Mouse (Mus musculus) adrenal gland, adult (tissue): Measurements from ENCODE around the gene Pitx2.

Source experiments
- DNase-seq, 2 experiments: peaks; one replicate each; pipeline ENCODE4 v3.0.0; 2022 to 2023; ENCODE audit warnings: low spot score in 1 of 2; ENCODE audit not compliant: inconsistent age in 2 of 2

Pitx2 gene

DNA sequence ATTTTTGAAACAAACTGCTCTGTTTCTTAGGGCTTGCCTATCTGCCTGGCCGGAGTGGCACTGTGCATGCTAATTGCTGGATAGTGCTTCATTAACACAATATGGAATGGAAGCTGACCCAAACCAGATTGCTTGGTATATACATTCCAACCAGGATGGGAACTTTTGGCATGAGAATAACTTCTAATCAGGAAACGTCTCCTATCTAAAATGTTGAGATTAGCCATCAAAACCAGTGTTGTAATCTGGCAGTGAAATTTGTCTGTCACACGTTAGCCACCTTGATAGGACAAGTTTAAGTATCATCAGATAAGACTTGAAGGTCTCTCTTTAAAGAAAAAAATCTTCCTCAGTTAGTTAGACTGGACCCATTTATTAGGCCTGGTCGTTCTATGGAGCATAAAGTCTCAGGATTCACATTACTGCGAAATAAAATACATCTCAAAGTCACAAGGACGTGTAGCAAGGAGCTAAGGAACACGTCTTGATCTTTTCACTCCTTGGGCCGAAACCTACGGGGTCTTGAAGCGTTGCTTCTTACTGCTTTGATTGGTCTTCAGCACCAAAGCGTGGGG lies 2.1 kb downstream of the Pitx2 start:
- DNase-seq: no peak

DNA sequence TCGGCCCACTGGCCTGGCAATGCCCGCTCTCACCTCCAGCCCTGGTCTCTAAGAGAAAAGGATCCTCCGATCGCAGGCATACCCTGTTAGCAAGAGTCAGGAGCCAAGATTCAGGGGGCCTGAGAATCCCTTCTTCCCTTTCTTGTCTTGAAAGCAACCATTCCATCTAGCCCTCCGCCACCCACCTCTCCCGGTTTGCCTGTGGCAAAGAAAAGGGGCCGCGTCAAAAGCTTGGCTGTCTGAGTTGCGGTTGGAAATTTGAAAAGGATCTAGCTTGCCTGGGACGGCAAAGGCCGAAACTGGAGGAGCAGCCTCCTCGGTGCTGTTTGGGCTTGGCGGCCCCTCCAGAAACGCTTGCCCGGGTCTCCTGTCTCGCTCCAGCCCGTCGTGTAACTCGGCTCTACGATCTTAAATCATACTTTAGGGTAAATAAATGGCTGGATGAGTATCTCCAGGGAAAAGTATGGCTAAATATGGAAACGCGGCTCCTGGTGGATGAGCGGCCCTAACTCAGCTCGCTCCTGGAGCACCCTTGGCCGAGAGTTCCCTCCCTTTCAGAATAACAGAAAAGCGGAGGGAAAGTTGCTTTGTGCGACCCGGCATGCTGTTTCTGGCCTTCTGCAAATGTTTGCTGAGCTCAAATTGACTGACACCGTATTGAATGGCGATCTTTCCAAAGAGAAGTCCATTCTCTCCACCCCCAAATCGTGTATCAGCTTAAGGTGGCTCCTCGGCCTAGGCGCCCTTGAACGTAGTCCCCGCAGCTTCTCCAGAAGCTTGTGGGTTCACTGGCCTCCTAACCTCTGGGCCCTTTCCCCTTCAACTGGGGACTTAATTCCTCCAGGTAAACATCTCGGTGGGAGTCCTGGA lies 3.4 kb downstream of the Pitx2 start:
- no peak for DNase-seq

DNA sequence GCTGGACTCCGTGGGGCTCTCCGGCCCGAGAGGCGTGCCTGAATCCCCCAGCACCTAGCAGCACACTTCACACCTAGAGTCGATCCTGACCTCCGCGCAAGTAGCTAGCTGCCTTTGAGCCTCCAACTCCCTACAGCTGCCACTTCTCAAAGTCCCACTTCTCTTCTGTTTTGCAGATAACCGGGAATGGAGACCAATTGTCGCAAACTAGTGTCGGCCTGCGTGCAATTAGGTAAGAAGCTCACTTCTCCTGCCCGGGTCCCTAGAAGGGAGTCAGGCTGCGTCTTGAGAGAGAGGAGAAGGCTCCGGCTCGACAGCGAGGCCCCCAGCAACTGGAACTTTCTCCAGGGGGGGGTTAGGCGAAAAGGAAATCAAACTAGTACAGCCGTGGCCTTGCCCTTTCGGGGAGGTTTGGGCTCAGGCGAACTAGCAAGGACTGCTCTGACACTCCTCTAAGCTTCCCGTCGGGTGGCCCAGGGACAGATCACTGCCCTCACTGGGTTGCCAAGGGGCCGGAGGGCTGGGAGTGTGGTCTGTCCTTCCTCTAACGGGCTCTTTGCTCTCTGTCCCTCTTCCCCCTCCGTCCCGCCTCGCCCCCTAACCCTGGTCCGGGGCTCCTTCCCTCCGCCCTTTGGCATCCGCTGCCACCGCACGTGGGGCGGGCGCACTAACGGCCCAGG lies 4.2 kb downstream of the Pitx2 start:
- DNase-seq: no peak

DNA sequence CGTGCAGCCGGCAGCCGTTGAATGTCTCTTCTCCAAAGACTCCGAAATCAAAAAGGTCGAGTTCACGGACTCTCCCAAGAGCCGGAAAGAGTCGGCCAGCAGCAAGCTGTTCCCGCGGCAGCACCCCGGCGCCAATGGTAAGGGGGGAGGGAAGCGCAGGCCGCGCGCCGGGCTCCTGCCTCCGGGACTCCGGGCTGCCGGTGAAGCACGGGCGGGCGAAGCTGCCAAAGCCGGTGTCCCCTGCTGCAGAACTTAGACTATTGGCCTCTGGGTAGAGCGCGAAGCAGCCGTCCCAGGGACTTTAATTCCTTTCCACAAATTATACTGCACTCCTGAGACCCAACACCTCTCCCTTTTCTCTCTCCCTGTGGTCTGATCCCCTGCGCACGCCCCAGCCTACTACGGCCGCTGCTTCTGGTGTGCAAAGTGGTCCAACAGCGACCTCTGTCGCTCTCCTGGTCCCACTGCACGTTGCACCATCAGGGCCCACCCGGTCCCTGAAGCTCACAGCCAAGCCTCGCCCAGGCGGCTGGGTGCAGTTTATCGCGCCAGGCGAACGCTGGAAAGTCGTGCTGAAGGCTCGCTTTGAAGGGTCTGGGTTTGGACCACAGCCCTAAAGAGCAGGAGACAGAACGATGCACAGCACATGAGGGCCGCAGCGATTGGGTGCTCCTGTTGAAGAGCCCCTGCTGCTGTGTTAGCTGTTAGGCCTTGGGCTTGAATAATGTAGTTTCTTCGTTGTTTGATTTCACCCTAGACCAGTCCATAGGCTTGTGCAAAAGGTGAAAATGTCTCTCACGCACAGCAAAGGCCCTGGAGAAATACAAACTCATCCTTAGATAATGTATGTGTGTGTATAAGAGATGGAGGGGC lies 5.0 kb downstream of the Pitx2 start:
- DNase-seq: peak; percentile 62 to 91

DNA sequence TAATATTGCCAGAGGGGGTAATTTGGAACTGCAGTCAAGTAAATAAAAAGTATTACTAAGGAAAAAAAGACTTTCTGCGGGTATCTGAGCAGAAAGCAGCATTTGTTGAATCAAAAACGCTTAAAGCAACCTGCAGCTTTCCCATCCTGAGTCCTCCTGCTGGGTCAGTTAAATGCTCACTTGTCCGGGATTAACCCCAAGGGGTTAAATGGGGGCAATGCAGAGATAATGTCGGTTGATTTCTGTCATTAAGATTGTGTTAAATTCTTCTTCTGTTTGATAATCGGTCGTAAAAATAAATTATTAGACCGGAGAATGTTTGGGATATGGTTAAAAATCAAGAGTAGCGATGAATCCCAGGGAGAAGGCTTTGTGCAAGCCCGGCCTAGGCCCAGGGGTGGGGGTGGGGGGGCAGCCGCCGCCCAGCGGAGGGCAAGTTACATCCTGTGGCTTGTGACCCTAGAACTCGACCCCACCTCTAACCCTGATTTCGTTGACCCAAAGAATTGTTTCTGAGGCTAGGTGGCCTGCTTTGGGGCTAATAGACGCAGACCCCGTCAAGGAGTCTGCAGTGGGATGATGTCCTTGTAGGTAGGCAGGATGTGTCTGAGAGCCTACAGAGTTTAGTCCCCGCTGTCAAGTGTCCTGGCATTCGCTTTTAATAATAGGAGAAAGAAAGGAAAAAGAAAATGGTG lies 6.0 kb downstream of the Pitx2 start:
- DNase-seq: no peak

- DNase-seq: no peak
These were observed 7.1 kb downstream of the Pitx2 start for GRCm38 (mm10) chr3:129206776-129207175.

- peak in 1 of 2 experiments; percentile 17 for DNase-seq
These were observed 7.8 kb downstream of the Pitx2 start for GRCm38 (mm10) chr3:129207231-129208030.

DNA sequence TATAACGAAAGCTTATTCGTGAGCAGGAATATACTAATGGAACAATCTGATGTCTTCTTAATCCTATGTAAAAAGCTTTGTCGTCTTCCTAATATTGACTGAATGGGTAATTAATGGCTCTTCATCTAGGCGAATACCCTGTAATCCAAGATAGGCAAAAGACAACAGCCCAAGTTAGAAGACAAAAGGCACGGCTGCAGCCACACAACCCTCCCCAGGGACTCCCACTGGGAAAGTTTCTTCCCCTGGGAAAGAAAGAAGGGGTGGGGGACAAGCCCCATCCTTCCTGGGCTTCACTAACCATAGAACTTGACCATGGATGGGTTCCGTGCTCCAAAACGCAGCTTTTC lies 8.3 kb downstream of the Pitx2 start:
- no peak for DNase-seq

GRCm38 (mm10) chr3:129208421-129208820 lies 8.7 kb downstream of the Pitx2 start:
- no peak for DNase-seq

- no peak for DNase-seq
These were observed 9.6 kb downstream of the Pitx2 start for GRCm38 (mm10) chr3:129209266-129209665.

GRCm38 (mm10) chr3:129209771-129210170 lies 10.1 kb downstream of the Pitx2 start:
- no peak for DNase-seq

- no peak for DNase-seq
These were observed 12.5 kb downstream of the Pitx2 start for GRCm38 (mm10) chr3:129212038-129212645.

DNA sequence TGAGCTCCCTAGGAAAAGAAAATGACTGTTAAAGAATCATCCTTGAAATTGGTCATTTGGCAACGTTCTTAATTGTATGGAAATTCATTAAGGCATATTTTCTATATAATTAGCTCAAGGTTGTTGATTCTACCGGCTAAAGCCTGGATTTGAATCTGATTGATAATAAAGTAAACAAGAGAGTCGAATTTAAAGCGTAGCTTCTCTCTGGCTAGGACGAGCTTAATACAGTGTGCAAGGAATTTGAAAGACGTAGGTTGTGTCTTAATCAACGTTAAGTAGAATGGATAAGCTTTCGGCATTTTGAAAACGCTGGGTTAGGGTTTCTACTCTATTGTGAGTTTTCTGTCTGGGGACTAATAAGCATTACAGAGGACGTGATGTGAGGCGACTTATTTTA lies 13.1 kb downstream of the Pitx2 start:
- no peak for DNase-seq

DNA sequence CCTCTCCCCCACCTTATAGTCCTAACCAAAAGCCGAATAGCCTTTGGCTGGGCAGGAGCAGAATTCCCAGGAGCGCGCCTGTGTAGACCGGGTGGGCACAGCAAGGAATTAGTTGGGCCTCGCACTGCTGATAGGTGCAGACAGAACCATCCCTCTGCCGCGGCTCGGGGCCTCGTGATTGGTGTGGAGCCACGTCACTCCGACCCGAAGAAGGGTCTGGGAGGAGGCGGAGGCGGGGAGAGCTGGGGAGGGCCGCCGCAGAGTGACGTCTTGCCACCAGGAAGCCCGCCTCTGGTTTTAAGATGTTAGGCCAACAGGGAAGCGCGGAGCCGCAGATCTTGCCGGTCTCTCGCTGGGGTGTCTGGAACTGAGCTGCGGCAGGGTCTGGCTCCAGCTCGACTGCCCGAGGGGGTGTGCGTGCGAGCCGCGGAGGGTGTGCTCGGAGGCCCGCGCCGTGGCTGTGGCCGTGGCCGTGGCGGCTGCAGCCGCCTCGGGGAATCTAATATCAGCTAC lies 14.0 kb downstream of the Pitx2 start:
- peak; percentile 79 to 91 for DNase-seq

GRCm38 (mm10) chr3:129214146-129214665 lies 14.5 kb downstream of the Pitx2 start:
- DNase-seq: peak; percentile 11 to 66

- DNase-seq: no peak
These were observed 15.0 kb downstream of the Pitx2 start for GRCm38 (mm10) chr3:129214666-129215161.

DNA sequence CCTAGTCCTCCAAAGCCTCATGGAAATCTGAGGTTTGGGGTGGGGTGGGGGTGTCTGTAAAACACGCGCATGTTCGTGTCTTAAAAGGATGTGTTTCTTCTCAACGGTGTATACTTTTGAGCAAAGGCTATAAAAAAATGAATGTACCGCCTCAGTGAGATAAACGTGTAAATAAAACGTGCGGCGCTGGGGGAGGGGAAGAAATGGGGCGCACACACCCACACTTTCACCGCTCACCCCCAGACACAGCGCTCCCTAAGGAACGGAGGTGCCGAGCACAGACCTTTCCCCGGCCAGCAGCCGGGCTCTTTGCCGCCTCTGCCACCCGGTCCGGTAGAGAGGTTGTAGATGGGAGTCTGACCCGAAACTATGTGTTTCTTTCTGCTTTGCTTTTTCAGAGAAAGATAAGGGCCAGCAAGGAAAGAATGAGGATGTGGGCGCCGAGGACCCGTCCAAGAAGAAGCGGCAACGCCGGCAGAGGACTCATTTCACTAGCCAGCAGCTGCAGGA lies 15.6 kb downstream of the Pitx2 start:
- DNase-seq: peak in 1 of 2 experiments; percentile 53

DNA sequence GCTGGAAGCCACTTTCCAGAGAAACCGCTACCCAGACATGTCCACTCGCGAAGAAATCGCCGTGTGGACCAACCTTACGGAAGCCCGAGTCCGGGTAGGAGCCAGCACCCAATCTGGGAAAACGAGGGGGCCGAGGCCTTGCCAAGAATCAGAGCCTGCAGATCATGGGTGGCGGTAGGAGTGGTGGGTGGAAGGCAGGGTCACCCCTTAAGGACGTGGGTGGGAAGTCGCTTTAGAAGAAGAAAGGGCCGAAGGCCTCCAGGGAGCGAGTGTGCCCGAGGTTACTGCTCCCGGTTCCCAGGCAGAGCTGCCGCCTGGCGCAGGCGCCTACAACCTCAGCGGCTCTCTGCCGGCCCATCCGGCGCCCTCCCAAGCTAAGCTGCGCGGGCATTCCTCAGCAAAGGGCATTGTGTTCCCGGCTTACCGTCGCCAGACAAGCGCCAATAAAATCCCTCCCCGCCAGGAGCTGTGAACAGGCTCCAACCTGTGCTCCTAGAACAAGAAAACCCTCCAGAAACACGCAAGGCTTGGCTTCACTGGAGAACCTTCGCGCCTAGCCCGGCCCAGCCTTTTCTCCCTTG lies 16.2 kb downstream of the Pitx2 start:
- DNase-seq: peak; percentile 24 to 65
